Mouse (Mus musculus): ENCODE measurements around the gene Sephs1.

DNA sequence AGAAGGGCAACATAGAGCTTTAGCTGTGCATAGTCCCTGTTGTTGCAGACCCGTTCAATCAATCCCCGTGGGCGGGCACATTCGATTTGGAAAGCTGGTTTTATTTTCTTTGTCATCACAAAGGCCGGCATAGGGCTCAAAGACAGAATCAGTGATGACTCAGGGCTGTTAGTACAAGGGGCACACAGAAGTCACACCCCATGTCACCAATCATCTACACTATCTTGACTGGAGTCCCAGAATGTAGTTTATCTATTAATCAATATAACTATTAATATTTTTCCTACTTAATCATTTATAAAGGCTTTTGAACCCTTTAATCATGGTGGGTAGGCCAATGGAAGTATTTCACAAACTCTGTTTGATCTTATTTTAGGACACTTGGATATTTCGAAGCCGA lies 56.6 kb downstream of the Sephs1 start:
- TF ChIP-seq POLR2A (IDR thresholded peaks at IDR 0.05; ENCODE audit: insufficient read depth, low read depth, low read length) (no peak), CTCF (IDR thresholded peaks at IDR 0.05; ENCODE audit: insufficient read depth, low read depth, low read length) (no peak)

Measured in olfactory bulb, adult 2 months (tissue).